Mouse (Mus musculus): ENCODE measurements around the gene Nrxn3. TPM values are rescaled to one million over a fixed set of nuclear protein-coding genes. Genes with fewer than 3 reads are reported as not detected.

Nrxn3 gene
- total RNA-seq, 2 experiments from 2014 or later, result 183 to 208 TPM

- no peak for TF ChIP-seq CTCF (conservative IDR thresholded peaks at IDR 0.05)
- no peak overlapping the region for H3K27ac ChIP-seq
- no peak overlapping the region for H3K4me3 ChIP-seq
- DNase-seq (ENCODE audit: low spot score in 2 of 2), result no peak
These were observed 786.3 kb downstream of the Nrxn3 start for GRCm38 (mm10) chr12:89508970-89509369.

- H3K27ac ChIP-seq, result no peak overlapping the region
- DNase-seq (ENCODE audit: low spot score in 2 of 2), result peak; percentile 68 to 77
- TF ChIP-seq CTCF (conservative IDR thresholded peaks at IDR 0.05), result peak; percentile 93
These were observed 791.1 kb downstream of the Nrxn3 start for GRCm38 (mm10) chr12:89513759-89514158.

GRCm38 (mm10) chr12:89516046-89516445 lies 793.4 kb downstream of the Nrxn3 start:
- no peak for TF ChIP-seq CTCF (conservative IDR thresholded peaks at IDR 0.05)
- Histone ChIP-seq H3K27ac (no peak overlapping the region), H3K4me3 (no peak overlapping the region)
- no peak for DNase-seq (ENCODE audit: low spot score in 2 of 2)

More at GRCm38 (mm10) chr12:89513759-89514158, 791.1 kb downstream of the Nrxn3 start:
- no peak overlapping the region for H3K4me3 ChIP-seq

GRCm38 (mm10) chr12:89530679-89531350 lies 808.1 kb downstream of the Nrxn3 start:
- TF ChIP-seq CTCF (conservative IDR thresholded peaks at IDR 0.05), result peak; percentile 60
- Histone ChIP-seq H3K4me3 (no peak overlapping the region), H3K27ac (no peak overlapping the region)
- DNase-seq (ENCODE audit: low spot score in 2 of 2), result no peak

- Histone ChIP-seq H3K4me3 (no peak overlapping the region), H3K27ac (no peak overlapping the region)
- no peak for TF ChIP-seq CTCF (conservative IDR thresholded peaks at IDR 0.05)
- DNase-seq (ENCODE audit: low spot score in 2 of 2), result peak; percentile 28 to 60
These were observed 828.6 kb downstream of the Nrxn3 start for GRCm38 (mm10) chr12:89551291-89551690.

GRCm38 (mm10) chr12:89553223-89553880 lies 830.7 kb downstream of the Nrxn3 start:
- Histone ChIP-seq H3K27ac (no peak overlapping the region), H3K4me3 (no peak overlapping the region)
- no peak for TF ChIP-seq CTCF (conservative IDR thresholded peaks at IDR 0.05)
- no peak for DNase-seq (ENCODE audit: low spot score in 2 of 2)

GRCm38 (mm10) chr12:89554171-89554570 lies 831.5 kb downstream of the Nrxn3 start:
- DNase-seq (ENCODE audit: low spot score in 2 of 2), result no peak
- TF ChIP-seq CTCF (conservative IDR thresholded peaks at IDR 0.05), result no peak

GRCm38 (mm10) chr12:89554740-89555430 lies 832.2 kb downstream of the Nrxn3 start:
- TF ChIP-seq CTCF (conservative IDR thresholded peaks at IDR 0.05), result peak; percentile 84
- Histone ChIP-seq H3K27ac (no peak overlapping the region), H3K4me3 (no peak overlapping the region)
- DNase-seq (ENCODE audit: low spot score in 2 of 2), result no peak

More at GRCm38 (mm10) chr12:89554171-89554570, 831.5 kb downstream of the Nrxn3 start:
- no peak overlapping the region for H3K4me3 ChIP-seq
- no peak overlapping the region for H3K27ac ChIP-seq

- H3K4me3 ChIP-seq, result no peak overlapping the region
- no peak overlapping the region for H3K27ac ChIP-seq
- DNase-seq (ENCODE audit: low spot score in 2 of 2), result no peak
- TF ChIP-seq CTCF (conservative IDR thresholded peaks at IDR 0.05), result no peak
These were observed 836.2 kb downstream of the Nrxn3 start for GRCm38 (mm10) chr12:89558921-89559320.

- DNase-seq (ENCODE audit: low spot score in 2 of 2), result no peak
- Histone ChIP-seq H3K4me3 (no peak overlapping the region), H3K27ac (no peak overlapping the region)
- no peak for TF ChIP-seq CTCF (conservative IDR thresholded peaks at IDR 0.05)
These were observed 839.4 kb downstream of the Nrxn3 start for GRCm38 (mm10) chr12:89561989-89562565.

GRCm38 (mm10) chr12:89568723-89569377 lies 846.2 kb downstream of the Nrxn3 start:
- no peak for TF ChIP-seq CTCF (conservative IDR thresholded peaks at IDR 0.05)
- Histone ChIP-seq H3K27ac (no peak overlapping the region), H3K4me3 (no peak overlapping the region)
- no peak for DNase-seq (ENCODE audit: low spot score in 2 of 2)

- no peak overlapping the region for H3K27ac ChIP-seq
- TF ChIP-seq CTCF (conservative IDR thresholded peaks at IDR 0.05), result no peak
- no peak for DNase-seq (ENCODE audit: low spot score in 2 of 2)
- H3K4me3 ChIP-seq, result no peak overlapping the region
These were observed 869.8 kb downstream of the Nrxn3 start for GRCm38 (mm10) chr12:89592459-89592858.

Data from layer of hippocampus, adult 2 months (tissue).